Mouse (Mus musculus) brown adipose tissue, adult 24 weeks (tissue): ENCODE results near the gene Bin2. TPM values are rescaled to one million over a fixed set of nuclear protein-coding genes. Genes with fewer than 3 reads are reported as not detected.
"Not testable (repeated sequence)": the region's sequence is repeated elsewhere in the genome, so short reads cannot be mapped to it uniquely, and the experiment has no call there.

Source experiments
- H3K27ac ChIP-seq: fragments of 200-500 bp; replicated peaks from 2 replicates; pipeline ENCODE4 v1.5.1; 2012; ENCODE audit warnings: low read depth, mild to moderate bottlenecking, low read length
- H3K4me1 ChIP-seq: fragments of 200-500 bp; 2 replicates; pipeline ENCODE4 v1.6.1; 2012; ENCODE audit warnings: low read length, mixed read lengths; ENCODE audit not compliant: control insufficient read depth, insufficient read depth, insufficient read length
- H3K4me3 ChIP-seq: fragments of 200-500 bp; 2 replicates; pipeline ENCODE4 v1.5.1; 2012; ENCODE audit warnings: low read depth, mild to moderate bottlenecking, low read length, moderate library complexity; ENCODE audit not compliant: insufficient read depth
- polyA plus RNA-seq: library from polyadenylated mRNA; stranded (reverse); fragments of >200 nt; gene quantifications from 2 replicates; pipeline ENCODE4 v1.2.4, GENCODE M21; 2012; ENCODE audit not compliant: missing spikeins, insufficient read depth, insufficient read length

Bin2 gene
- polyA plus RNA-seq, 1 experiment, result 1.4 TPM

GRCm38 (mm10) chr15:100627774-100628370 is 41.5 kb downstream of the Bin2 start:
- Histone ChIP-seq H3K4me3 (no peak overlapping the region), H3K4me1 (peaks cover 20% of the 10 kb centered on the region), H3K27ac (peak overlapping the region; percentile 63)

DNA sequence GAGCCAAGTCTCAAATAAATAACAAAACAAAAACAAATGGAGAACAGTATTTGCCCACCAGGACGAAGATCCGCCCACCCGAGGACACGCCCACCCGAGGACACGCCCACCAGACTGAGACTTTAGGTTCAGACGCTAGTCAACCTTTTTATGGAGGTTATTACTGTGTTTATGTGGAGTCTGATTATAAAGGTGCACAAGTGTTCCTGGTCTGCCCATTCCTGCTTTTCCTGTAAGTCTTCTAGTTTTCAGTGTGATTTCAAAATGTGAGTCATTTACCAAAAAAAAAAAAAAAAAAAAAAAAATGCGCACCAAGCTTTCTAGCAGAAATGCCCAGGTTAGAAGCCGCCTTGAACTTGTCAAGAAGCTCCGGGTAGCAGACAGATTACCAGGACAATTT is 42.1 kb downstream of the Bin2 start:
- Histone ChIP-seq H3K4me3 (no peak overlapping the region), H3K27ac (peak overlapping the region; percentile 63; the same call in 1 of the 2 replicates), H3K4me1 (peaks cover 16% of the 10 kb centered on the region)

- Histone ChIP-seq H3K27ac (no peak overlapping the region), H3K4me3 (no peak overlapping the region), H3K4me1 (peaks cover 12% of the 10 kb centered on the region)
Observed at GRCm38 (mm10) chr15:100624435-100624834, 44.9 kb downstream of the Bin2 start.

DNA sequence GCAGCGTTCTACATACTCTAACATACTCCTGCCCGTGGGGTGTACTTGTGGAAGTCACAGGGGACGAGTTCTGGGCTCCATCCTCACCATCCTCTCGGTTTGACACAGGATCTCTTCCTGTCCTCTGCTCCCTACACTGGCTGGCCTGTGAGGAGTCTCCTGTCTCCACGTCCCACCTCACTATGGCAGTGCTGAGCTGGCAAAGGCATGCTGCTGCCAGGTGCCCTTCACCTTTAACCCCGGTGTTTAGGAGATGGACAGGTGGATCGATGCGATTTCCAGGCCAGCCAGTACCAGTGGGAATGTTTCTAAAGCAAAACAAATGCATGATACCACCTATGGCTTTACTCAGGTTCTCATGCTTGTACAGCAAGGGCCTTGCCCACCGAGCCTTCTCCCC is 45.6 kb downstream of the Bin2 start:
- no peak overlapping the region for H3K27ac ChIP-seq
- peaks cover 12% of the 10 kb centered on the region for H3K4me1 ChIP-seq
- no peak overlapping the region for H3K4me3 ChIP-seq

DNA sequence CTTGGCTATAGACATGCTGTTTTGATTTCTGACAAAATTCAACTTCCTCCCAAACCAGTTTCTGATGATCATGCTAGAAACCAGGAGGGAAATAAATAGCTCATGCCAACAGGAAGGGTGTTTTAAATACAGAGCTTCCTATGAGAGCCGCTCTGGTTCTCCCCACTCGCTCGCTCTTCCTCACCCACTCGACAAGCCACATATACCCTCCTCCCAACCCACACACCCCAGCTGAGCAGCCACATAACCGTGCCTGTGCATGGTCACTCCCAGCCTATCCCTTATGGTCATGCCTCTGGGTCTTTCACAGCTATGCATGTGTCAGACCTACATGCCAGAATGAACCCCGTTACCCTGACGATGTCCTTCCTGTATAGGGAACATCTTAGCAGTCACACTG is 47.2 kb downstream of the Bin2 start:
- Histone ChIP-seq H3K4me3 (no peak overlapping the region), H3K4me1 (peaks cover 3% of the 10 kb centered on the region; the same call in 1 of the 2 replicates), H3K27ac (peak overlapping the region; percentile 56)

DNA sequence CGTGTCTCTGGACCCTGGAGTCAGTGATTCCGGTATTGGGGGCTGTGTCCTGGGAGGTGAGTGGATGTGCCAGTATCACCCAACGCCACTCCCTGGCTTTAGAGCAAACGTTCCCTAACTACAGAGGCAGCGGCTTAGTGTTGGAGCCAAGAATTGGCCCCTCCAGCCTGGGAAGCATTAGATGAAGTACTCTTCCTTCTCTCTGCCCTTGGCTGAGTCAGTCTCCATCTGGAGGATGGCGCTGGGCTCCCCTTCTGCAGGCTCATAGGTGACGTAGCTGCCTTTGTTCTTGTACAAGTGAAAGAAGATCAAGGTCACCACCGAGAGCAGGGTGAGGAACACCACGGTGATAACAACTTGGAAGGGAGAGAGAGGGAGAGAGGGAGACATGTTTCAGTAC is 47.7 kb downstream of the Bin2 start:
- not testable (repeated sequence) for H3K4me3 ChIP-seq, H3K4me1 ChIP-seq
- H3K27ac ChIP-seq, result peak overlapping the region; percentile 56

GRCm38 (mm10) chr15:100619200-100619599 is 50.2 kb downstream of the Bin2 start:
- no peak overlapping the region for H3K4me3 ChIP-seq
- no peak overlapping the region for H3K27ac ChIP-seq
- H3K4me1 ChIP-seq, result peaks cover 8% of the 10 kb centered on the region

DNA sequence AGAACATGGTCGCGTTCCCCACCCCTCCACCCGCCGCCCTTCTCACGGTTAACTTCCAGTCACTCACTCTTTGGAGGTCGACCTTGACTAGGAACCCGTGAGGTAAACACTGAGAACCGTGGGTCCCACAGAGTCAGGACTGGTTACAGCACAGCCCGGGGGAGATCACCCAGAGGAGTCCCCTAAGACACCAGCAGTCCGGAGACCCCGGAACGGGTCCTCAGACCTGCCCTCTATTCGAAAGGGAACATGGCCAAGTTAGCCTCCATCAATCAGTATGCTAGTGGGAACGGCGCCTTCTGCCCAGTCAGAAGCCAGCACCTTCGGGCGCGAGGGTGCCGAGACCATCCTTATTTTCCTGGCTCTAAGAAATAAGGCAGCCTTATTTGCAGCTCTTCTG is 53.1 kb downstream of the Bin2 start:
- peaks cover 6% of the 10 kb centered on the region for H3K4me1 ChIP-seq
- H3K27ac ChIP-seq, result peak overlapping the region; percentile 76
- H3K4me3 ChIP-seq, result peak overlapping the region; percentile 95

DNA sequence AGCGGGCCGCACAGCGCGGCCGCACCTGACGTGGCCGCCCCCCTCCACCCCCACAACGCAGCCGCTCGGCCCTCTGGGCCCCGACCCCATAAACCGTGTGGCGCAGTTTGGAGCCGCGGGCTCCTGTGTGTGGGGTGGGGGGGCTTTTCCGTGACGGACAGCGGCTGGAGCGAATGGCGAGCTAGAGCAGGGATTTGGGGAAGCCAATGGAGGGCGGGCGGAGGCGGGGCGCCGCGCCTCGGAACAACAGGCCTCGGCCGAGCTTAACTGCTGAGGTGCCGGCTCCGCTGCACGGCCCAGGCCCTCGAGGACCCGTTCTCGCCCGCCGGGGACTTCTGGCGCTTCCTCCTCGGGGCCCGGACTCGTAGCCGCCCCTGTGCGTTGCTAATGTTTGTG is 53.5 kb downstream of the Bin2 start:
- Histone ChIP-seq H3K4me3 (peak overlapping the region; percentile 95), H3K4me1 (peaks cover 6% of the 10 kb centered on the region), H3K27ac (peak overlapping the region; percentile 76)

GRCm38 (mm10) chr15:100614996-100615824 is 54.1 kb downstream of the Bin2 start, which contains the start of gene Dazap2:
Gene Dazap2, plus strand, starts transcription at chr15:100615349.
- H3K4me3 ChIP-seq, result peak within 1 kb of the TSS; percentile 95
- H3K27ac ChIP-seq, result peak within 1 kb of the TSS; percentile 77
- peaks cover 6% of the 10 kb centered on the region for H3K4me1 ChIP-seq

GRCm38 (mm10) chr15:100614218-100614995 is 54.9 kb downstream of the Bin2 start:
- H3K4me1 ChIP-seq, result peaks cover 6% of the 10 kb centered on the region
- peak overlapping the region; percentile 77 for H3K27ac ChIP-seq
- H3K4me3 ChIP-seq, result peak overlapping the region; percentile 77

- no peak overlapping the region for H3K27ac ChIP-seq
- peak overlapping the region; percentile 8; the same call in 1 of the 2 replicates for H3K4me3 ChIP-seq
- peaks cover 6% of the 10 kb centered on the region for H3K4me1 ChIP-seq
Observed at GRCm38 (mm10) chr15:100613584-100613983, 55.8 kb downstream of the Bin2 start.

DNA sequence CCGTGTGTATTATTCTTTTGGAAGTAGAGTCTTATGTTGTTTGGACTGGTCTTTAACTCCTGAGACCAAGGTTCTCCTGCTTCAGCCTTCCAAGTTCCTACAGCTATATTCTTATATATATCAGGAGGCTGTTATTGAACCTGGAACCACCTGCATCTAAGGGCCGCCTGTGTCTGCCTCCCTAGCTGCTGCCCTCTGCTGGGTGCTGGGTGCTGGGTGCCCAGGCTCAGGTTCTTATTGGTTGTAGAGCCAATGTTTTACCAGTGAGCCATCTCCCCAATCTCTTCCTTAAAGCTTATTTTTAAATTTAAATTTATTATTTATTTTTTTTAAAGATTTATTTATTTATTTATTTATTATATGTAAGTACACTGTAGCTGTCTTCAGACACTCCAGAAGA is 56.9 kb downstream of the Bin2 start:
- H3K4me1 ChIP-seq, result peaks cover 6% of the 10 kb centered on the region
- H3K27ac ChIP-seq, result no peak overlapping the region
- no peak overlapping the region for H3K4me3 ChIP-seq

- peaks cover 6% of the 10 kb centered on the region for H3K4me1 ChIP-seq
- no peak overlapping the region for H3K4me3 ChIP-seq
- H3K27ac ChIP-seq, result no peak overlapping the region
Observed at GRCm38 (mm10) chr15:100611951-100612350, 57.4 kb downstream of the Bin2 start.

GRCm38 (mm10) chr15:100606677-100607076 is 62.7 kb downstream of the Bin2 start:
- not testable (repeated sequence) for H3K27ac ChIP-seq, H3K4me3 ChIP-seq, H3K4me1 ChIP-seq
